Mouse (Mus musculus) erythroblast, embryonic 14.5 days (primary cell): Measurements from ENCODE around the gene Zscan25.

Source experiments
- GATA1 ChIP-seq: IDR thresholded peaks from 2 replicates; pipeline ENCODE4 v1.6.1; 2012; ENCODE audit warnings: low read length, inconsistent platforms, mixed read lengths
- TAL1 ChIP-seq: IDR thresholded peaks from 3 replicates; pipeline ENCODE4 v1.6.1; 2012; ENCODE audit warnings: low read length, inconsistent platforms, mixed read lengths

- TF ChIP-seq GATA1 = no peak
- TF ChIP-seq TAL1 = no peak
Measured at GRCm38 (mm10) chr5:145234636-145235035, 45.7 kb upstream of the Zscan25 start.
